Mouse (Mus musculus) ZHBTc4 (cell line): ENCODE data around the gene Slc19a2.
"Not testable (repeated sequence)": the region's sequence is repeated elsewhere in the genome, so short reads cannot be mapped to it uniquely, and the experiment has no call there.

Experiments used
- DNase-seq: peaks from one replicate; pipeline ENCODE4 v3.0.0-alpha.2; 2011; ENCODE audit warnings: low read depth, low spot score

Slc19a2 gene

GRCm38 (mm10) chr1:164248465-164249331 lies at the start of gene Slc19a2:
Slc19a2 (plus strand) TSS chr1:164249046.
- peak; percentile 97 for DNase-seq

GRCm38 (mm10) chr1:164199551-164199950 lies 49.3 kb upstream of the Slc19a2 start:
- DNase-seq: no peak

- no peak for DNase-seq
Observed at GRCm38 (mm10) chr1:164208437-164208836, 40.4 kb upstream of the Slc19a2 start.

DNA sequence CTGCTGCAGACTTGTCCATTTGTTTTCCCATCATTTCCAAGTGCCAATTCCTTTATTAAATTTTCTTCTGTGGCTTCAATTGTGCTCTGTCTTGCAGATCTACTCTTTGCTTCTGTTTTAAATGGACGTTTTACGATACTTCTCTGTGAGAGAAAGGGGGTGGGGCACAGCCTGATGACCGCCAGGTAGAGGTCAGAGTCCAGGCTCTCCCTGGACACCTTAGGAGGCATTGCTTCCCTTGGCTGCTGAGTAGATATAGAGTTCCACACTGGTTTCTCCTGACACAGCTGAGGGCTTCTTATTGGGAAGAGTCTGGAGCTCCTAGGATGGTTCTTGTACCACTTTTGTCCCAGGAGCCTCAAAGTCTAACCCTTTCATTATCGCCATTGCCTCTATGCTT lies 37.9 kb upstream of the Slc19a2 start:
- DNase-seq: no peak

GRCm38 (mm10) chr1:164212686-164213085 lies 36.2 kb upstream of the Slc19a2 start:
- no peak for DNase-seq

- DNase-seq: no peak
Observed at GRCm38 (mm10) chr1:164214190-164214589, 34.7 kb upstream of the Slc19a2 start.

DNA sequence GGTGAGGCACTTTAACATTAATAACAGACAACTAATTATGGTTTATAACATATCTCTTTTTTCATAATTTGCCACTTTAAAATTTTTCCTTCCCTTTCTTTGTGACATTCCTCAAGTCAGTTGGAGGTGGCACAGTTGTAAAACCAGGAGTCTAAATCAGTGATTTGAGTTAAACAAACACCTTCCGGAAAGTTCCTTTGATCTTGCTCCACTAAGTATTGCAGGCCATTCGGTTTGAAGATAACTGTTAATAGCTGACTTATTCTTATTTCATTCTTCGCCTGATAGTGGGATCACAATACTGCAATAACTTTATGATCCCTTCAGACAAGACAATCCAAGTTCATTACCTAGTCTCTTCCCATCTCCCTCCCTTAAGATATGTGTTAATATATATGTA lies 33.7 kb upstream of the Slc19a2 start:
- no peak for DNase-seq

DNA sequence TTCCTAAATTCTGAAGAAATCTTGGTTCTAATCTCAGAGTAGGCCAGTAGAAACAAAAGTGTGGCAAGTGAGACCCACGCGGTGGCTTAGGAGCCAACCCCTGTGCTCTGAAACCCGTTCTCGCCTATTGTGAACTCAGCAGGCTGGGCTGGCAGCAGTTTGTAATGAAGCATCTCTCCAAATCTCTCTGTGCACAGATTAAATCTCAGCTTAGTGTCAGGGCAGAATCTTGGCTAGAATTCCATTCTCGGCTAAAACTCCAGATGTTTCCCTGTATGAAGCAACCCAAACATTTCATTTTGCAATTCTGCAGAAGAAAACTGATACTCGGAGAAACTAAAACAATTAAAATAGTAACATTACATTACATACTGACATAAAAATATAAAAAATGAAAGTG lies 33.3 kb upstream of the Slc19a2 start:
- DNase-seq: no peak

DNA sequence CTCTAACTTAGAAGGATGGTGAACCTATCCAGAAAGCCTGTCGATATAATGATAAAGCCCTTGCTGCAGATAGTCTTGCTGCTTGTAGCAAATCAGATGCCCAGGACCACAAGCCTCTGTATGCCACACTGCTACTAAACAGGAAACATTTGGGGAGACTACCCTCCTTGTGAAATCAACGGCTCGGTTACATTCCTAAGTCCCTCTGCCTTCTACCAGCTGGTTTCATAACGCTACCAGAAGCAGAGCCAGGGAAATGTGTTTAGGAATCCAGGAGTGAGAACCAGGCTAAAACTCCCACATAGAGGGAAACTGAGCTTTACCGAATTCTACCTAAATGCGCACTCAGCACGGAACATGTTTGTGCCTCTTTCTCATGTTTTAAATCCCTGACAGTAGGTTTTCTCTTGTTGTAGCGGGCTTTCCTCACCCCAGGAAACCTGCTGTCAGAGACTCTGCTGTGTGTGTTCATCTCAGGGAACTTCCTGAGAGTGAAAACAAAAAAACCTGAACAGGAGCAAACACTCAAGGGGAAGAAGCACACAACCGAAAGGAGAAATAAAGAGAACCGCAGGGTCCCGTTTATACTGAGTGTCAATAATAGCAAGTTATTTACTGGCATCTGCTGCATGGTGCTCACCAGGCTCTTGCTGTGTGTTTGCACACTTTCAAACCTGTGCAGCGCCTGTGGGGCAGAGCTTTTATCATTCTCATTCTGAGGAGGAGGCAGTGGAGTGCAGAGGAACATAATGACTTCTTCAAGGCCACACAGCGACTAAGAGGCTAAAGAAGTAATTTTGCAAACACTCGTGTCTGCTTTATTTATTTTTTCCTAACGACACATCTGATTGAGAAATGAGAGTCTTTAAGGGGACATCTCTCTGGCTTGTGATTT lies 30.8 kb upstream of the Slc19a2 start:
- DNase-seq: no peak

DNA sequence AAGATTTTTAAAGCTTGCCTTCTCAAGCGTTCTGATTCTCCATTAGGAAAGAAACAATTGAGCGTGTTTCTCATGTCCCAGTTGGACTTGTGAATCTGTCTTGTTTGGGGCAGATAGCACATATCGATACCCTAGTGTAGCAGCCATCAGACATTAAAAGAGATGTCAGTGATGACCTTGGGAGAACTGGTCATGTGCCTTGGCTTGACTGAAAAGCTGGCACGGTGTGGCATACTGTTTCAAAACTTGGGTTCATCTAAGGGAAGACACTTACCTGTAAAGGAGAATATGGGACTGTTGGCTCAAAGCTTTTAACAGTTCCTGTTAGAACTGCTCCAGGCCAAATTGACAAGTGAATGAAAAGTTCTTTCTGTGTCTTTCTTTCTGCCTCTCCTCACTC lies 28.6 kb upstream of the Slc19a2 start:
- DNase-seq: no peak

DNA sequence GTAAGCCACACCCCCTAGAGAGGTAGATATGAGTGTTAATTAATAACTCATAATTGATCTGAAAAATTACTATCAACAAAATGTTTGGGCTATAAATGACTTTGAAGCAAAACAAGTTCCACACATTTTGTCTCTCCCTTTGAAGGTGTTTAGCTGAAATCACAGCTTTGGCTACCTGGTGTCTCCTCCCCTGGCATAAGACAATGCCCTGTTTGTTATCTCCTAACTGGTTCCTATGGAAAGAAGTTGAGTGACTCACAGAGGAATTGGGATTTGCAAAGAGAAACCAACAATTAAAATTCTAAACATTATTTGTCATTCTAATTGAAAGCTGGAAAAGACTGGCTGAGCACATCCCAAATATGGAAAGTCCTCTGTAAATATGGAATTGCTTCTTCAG lies 25.8 kb upstream of the Slc19a2 start:
- no peak for DNase-seq

GRCm38 (mm10) chr1:164231937-164232570 lies 16.8 kb upstream of the Slc19a2 start:
- DNase-seq: not testable (repeated sequence)

DNA sequence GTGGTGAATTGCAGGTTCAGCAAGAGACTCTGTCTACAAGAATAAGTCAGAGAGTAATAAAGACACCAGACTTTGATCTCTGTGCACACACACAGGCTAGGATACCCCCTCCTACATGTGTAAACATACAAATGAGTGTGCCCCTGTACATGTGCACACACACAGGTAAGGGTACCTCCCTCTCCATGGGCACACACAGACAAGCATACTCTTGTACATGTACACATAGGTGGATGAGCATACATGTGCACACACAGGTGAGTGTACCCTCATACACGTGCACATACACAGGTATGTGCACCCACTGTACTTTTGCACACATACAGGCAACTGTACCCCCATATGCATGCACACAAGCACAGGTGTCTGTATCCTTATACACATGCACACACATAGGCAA lies 15.4 kb upstream of the Slc19a2 start:
- DNase-seq: no peak

DNA sequence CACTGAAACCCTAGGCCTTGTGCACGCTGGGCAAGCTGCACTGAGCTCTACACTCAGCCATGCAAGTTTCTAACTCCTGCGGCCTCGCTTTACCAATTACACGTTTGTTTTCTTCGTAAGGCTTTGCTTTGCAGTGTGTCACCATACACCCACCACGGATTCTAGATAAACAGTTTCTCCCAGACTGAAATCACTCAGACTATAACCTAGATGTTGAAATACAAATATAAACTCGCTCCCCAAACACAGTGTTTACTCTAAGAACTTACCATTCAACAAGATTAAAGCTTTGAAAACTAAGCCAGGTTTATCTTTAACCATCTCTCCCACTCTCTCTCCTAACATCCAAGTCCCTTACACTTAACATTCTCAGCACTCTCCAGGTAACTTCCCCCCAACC lies 13.8 kb upstream of the Slc19a2 start:
- no peak for DNase-seq

DNA sequence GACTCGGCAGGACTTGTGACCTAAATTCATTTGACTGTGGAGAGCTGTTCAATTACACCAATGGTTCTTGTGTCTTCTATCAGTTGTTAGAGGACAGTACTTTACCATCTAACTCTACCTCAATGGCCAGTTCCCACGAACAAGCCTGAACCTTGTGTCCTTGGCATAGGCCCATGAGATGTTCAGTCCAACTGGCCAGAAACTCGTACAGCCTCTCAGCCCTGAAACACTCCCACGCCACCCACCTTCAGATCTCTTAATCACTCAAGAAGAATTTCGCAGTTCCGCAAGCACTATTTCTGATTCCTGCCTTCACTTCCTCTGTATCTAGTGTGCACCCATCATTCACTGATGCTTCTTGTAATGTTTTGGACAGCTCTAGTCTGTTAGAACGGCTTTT lies 12.8 kb upstream of the Slc19a2 start:
- DNase-seq: no peak

DNA sequence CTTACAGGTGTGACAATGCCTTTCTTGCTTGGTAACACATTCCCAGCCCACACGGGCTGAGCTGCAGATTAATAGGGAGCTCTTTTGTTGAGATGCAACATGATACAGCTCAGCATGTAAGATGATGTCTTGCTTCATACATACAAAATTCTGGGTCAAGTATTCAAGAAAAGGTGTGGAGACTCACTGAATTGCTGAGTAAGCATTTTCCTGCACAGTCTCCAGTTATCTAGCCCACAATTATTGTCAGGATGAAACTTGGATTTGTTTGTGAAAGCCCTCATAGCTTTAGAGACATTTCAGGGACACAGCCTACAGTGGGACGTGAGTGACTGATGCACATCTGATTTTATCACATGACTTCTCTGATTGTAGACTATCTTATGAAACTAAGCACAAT lies 7.4 kb upstream of the Slc19a2 start:
- no peak for DNase-seq

- DNase-seq: no peak
Observed at GRCm38 (mm10) chr1:164242809-164243208, 6.0 kb upstream of the Slc19a2 start.

DNA sequence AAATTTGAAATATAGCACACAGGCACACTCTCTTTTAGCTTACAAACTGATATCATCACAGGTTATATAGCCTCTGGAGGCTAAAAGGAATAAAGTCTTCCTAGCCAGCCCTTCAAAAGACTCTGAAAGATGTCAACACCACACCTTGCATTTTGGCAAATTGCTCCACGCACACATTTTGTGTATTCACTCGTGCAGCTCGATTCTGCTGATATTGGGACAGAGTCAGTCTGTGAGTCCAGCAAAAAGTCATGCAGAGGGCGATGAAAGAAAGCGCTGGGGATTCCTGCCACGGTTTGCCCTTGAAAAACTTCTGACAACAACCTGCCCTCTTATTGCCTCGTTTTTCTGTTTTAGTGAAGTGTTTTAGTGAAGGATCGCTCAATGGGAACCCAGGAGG lies 1.4 kb upstream of the Slc19a2 start:
- DNase-seq: no peak

GRCm38 (mm10) chr1:164247971-164248370 lies 875 bp upstream of the Slc19a2 start:
- peak; percentile 28 for DNase-seq

DNA sequence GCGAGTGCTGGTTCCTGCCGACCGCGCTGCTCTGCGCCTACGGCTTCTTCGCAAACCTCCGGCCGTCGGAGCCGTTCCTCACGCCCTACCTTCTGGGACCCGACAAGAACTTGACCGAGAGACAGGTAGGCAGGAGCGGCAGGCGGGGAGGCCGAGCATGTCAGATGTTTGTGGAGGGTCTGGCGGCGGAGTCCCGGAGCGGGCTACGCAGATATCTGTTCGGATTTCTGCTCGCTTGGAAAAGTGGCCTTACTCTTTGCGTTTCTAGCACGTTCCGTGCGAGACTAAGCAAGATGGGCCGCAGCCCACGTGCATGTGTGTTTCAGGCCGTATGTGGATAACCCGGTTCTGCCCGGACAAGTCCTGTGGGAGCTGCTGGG lies 476 bp downstream of the Slc19a2 start:
- peak; percentile 63 for DNase-seq

DNA sequence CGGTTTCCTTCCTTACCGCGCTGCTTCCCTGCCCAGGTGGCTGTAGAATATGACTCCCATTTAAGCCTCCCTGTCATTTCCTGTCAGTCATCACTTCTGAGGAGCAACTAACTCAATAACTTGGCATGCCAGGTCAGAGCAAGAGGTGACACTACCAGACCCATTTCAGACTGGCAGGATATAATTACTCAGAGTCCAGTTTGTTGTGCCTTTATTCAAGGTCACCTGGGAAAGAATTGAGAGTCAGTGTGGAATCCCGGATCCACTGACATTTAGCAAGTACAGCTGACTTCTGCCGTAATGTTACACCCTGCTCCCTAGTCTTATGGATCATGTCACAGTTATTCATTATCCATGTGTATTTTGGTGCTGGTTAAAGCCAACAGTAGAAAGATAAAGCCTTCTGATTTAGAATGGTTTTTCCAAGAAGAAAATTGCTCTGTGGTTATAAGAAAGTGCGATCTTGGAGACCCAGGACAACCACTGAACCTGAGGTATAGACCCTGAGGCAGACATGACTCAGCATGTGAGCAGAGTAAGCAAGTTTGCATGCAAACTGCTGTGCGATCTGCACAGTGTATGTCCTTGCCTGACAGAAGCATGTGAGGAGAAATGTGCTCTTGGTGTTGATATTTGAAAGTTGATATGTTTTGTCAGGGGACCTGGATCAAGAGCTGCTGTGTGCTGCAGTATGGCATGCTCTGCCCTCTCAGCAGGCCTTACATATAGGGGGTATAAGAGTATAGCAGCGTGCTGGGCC lies 1.7 kb downstream of the Slc19a2 start:
- DNase-seq: peak; percentile 31
